Mouse (Mus musculus) heart, adult 10 weeks (tissue): Measurements from ENCODE around the gene Hdac2. TPM values are rescaled to one million over a fixed set of nuclear protein-coding genes. Genes with fewer than 3 reads are reported as not detected.

ENCODE experiments used
- polyA plus RNA-seq: library from polyadenylated mRNA; stranded (reverse); fragments of 350-450 nt; fragmentation: Illumina TruSeq; extraction: RNeasy Lipid Tissue Mini Kit (QIAGEN cat#74804); gene quantifications from one replicate; pipeline ENCODE4 v1.2.3, GENCODE M21; 2014; ENCODE audit warnings: low read depth, low replicate concordance

The Hdac2 gene
- polyA plus RNA-seq: 70.5 TPM

GRCm38 (mm10) chr10:36974086-36974675, at the start of gene Hdac2:
TSS of gene Hdac2 (plus strand) at chr10:36974544.

Other genes starting within 250 kb of the Hdac2 start
- 20.6 TPM for gene Marcks, start 164.4 kb downstream of the Hdac2 start, polyA plus RNA-seq